Mouse (Mus musculus) bone marrow, adult 2 months (tissue): ENCODE measurements around the gene Map9.

Experiments used
- CTCF ChIP-seq: fragments of 200-500 bp; IDR thresholded peaks from 2 replicates; pipeline ENCODE4 v1.5.1; 2011; ENCODE audit warnings: low read length, control low read depth; ENCODE audit not compliant: control insufficient read depth, insufficient read depth
- POLR2A ChIP-seq: fragments of 200-500 bp; IDR thresholded peaks from 2 replicates; pipeline ENCODE4 v1.6.1; 2011; ENCODE audit warnings: low read depth, mild to moderate bottlenecking, control low read depth, low read length, borderline replicate concordance; ENCODE audit not compliant: control insufficient read depth

DNA sequence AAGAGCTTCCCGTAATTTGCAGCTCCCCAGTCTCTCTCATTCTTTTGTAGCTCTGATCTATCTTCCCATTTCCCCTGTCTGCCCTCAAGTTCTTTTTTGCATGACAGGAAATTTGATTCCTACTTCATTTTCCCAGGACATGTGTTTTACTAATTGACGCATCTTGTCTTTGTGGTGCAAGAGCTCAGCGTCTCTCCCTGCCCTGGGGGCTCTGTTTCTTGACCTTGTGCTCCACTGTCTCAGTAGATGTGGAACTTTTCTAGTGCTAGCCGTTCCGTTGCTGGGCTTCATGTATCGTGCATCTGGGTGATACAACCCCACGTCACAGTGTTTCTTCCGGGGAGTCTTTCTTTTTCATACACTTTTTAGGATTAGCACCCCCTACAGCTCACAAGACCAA lies 27.2 kb downstream of the Map9 start:
- TF ChIP-seq CTCF (no peak), POLR2A (no peak)
